Mouse (Mus musculus): ENCODE measurements around the gene Lonp1. TPM values are rescaled to one million over a fixed set of nuclear protein-coding genes. Genes with fewer than 3 reads are reported as not detected.

Lonp1 gene
- polyA plus RNA-seq, 1 experiment from 2014 or later = 66.6 TPM

DNA sequence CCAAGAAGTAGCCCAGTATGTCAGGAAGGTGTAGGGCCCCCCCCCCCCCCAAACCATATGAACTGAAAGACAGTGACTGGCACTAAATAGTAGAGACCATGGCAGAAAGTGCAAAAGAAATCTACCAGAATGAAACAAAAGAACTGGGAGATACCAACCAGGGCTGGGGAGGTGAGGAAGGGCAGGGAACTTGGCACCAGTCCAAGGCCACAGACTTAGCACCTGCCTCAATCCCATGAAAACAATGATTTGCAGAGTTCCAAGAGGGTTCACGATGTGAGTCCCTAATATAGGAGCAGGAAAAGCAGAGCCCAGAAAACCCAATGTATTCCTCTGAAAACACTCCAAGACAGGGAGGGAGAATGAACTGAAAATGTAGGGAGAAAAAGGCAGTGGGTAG is 54.5 kb downstream of the Lonp1 start:
- 84% methylated on average over 1 of the region's 1 CpGs for WGBS
- no peaks in the 10 kb centered on the region for H3K9me3 ChIP-seq (ENCODE audit: control insufficient read depth, low read length)
- no peaks in the 10 kb centered on the region for H3K4me1 ChIP-seq (replicated peaks; ENCODE audit: control insufficient read depth, insufficient read depth, low read length)
- H3K36me3 ChIP-seq (ENCODE audit: control insufficient read depth, insufficient read depth, low read length) = peaks cover 39% of the 10 kb centered on the region
- no peaks in the 10 kb centered on the region for H3K27me3 ChIP-seq (ENCODE audit: control insufficient read depth, insufficient read depth, low read length)
- ATAC-seq (replicated peaks; ENCODE audit: low FRiP score) = no peak
- H3K27ac ChIP-seq (ENCODE audit: low read depth, low read length) = no peak overlapping the region
- no peak overlapping the region for H3K4me3 ChIP-seq (ENCODE audit: low read depth, low read length)
- no peak for DNase-seq (ENCODE audit: low spot score)
- no peak overlapping the region for H3K4me2 ChIP-seq (ENCODE audit: low read depth, low read length, severe bottlenecking)
- H3K9ac ChIP-seq (ENCODE audit: low read length) = no peak overlapping the region

DNA sequence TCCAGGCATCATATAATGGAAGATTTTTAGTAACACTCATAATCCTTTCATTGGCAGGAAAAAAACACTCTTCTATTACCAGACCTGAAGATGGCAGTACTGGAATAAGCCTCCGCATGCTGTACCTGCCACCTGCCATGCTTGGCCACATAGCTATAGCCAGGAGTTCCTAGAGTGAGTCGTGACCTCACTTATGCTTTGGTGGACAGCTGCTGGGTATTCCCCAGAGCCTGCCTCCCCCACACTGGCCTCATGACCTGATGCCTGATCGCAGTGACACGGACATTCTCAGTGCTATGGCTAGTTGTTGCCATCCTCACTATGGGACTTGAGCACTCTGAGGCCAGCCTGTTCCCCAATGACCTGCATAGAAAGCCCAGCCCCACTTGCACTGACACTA is 56.4 kb downstream of the Lonp1 start:
- H3K27me3 ChIP-seq (ENCODE audit: control insufficient read depth, insufficient read depth, low read length) = no peaks in the 10 kb centered on the region
- peaks cover 42% of the 10 kb centered on the region for H3K36me3 ChIP-seq (ENCODE audit: control insufficient read depth, insufficient read depth, low read length)
- H3K4me3 ChIP-seq (ENCODE audit: low read depth, low read length) = no peak overlapping the region
- no peak overlapping the region for H3K27ac ChIP-seq (ENCODE audit: low read depth, low read length)
- DNase-seq (ENCODE audit: low spot score) (no peak), ATAC-seq (replicated peaks; ENCODE audit: low FRiP score) (no peak)
- H3K9me3 ChIP-seq (ENCODE audit: control insufficient read depth, low read length) = no peaks in the 10 kb centered on the region
- H3K9ac ChIP-seq (ENCODE audit: low read length) = no peak overlapping the region
- no peak overlapping the region for H3K4me2 ChIP-seq (ENCODE audit: low read depth, low read length, severe bottlenecking)
- H3K4me1 ChIP-seq (replicated peaks; ENCODE audit: control insufficient read depth, insufficient read depth, low read length) = no peaks in the 10 kb centered on the region
- WGBS = 97% methylated on average over 4 of the region's 4 CpGs

GRCm38 (mm10) chr17:56567370-56567769 is 59.3 kb downstream of the Lonp1 start:
- Histone ChIP-seq H3K27me3 (ENCODE audit: control insufficient read depth, insufficient read depth, low read length) (no peaks in the 10 kb centered on the region), H3K9me3 (ENCODE audit: control insufficient read depth, low read length) (no peaks in the 10 kb centered on the region), H3K27ac (ENCODE audit: low read depth, low read length) (no peak overlapping the region), H3K9ac (ENCODE audit: low read length) (no peak overlapping the region), H3K4me1 (replicated peaks; ENCODE audit: control insufficient read depth, insufficient read depth, low read length) (no peaks in the 10 kb centered on the region), H3K4me3 (ENCODE audit: low read depth, low read length) (no peak overlapping the region), H3K4me2 (ENCODE audit: low read depth, low read length, severe bottlenecking) (no peak overlapping the region), H3K36me3 (ENCODE audit: control insufficient read depth, insufficient read depth, low read length) (peaks cover 47% of the 10 kb centered on the region)
- no peak for ATAC-seq (replicated peaks; ENCODE audit: low FRiP score)
- no peak for DNase-seq (ENCODE audit: low spot score)
- WGBS = 90% methylated on average over 4 of the region's 4 CpGs

DNA sequence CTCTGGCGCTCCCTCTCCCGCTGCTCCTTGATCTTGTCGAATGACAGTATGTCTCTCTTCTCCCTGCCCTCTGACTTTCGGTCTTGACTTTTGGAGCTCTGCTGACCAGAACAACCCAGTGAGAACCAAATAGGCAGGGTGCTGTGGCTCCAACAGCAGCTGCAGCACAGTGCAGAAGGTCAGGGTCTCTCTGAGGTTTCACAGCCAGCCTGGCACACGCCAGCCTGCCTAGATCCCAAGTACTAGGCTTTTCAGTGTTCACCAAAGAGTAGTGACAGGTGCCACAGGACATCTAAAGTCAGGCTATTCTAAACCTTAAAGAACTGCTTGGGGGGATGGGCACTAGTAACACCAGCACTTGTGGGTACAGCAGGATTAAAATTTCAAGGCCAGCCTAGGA is 59.8 kb downstream of the Lonp1 start:
- Histone ChIP-seq H3K27ac (ENCODE audit: low read depth, low read length) (no peak overlapping the region), H3K9ac (ENCODE audit: low read length) (no peak overlapping the region), H3K4me1 (replicated peaks; ENCODE audit: control insufficient read depth, insufficient read depth, low read length) (no peaks in the 10 kb centered on the region), H3K36me3 (ENCODE audit: control insufficient read depth, insufficient read depth, low read length) (peaks cover 50% of the 10 kb centered on the region), H3K4me3 (ENCODE audit: low read depth, low read length) (no peak overlapping the region), H3K9me3 (ENCODE audit: control insufficient read depth, low read length) (no peaks in the 10 kb centered on the region), H3K4me2 (ENCODE audit: low read depth, low read length, severe bottlenecking) (no peak overlapping the region), H3K27me3 (ENCODE audit: control insufficient read depth, insufficient read depth, low read length) (no peaks in the 10 kb centered on the region)
- ATAC-seq (replicated peaks; ENCODE audit: low FRiP score) (no peak), DNase-seq (ENCODE audit: low spot score) (no peak)
- 92% methylated on average over 5 of the region's 5 CpGs for WGBS

GRCm38 (mm10) chr17:56566293-56566692 is 60.4 kb downstream of the Lonp1 start:
- Histone ChIP-seq H3K4me1 (replicated peaks; ENCODE audit: control insufficient read depth, insufficient read depth, low read length) (no peaks in the 10 kb centered on the region), H3K27me3 (ENCODE audit: control insufficient read depth, insufficient read depth, low read length) (no peaks in the 10 kb centered on the region), H3K27ac (ENCODE audit: low read depth, low read length) (no peak overlapping the region), H3K4me3 (ENCODE audit: low read depth, low read length) (no peak overlapping the region), H3K4me2 (ENCODE audit: low read depth, low read length, severe bottlenecking) (no peak overlapping the region), H3K36me3 (ENCODE audit: control insufficient read depth, insufficient read depth, low read length) (peaks cover 52% of the 10 kb centered on the region), H3K9me3 (ENCODE audit: control insufficient read depth, low read length) (no peaks in the 10 kb centered on the region), H3K9ac (ENCODE audit: low read length) (no peak overlapping the region)
- WGBS = 95% methylated on average over 29 of the region's 29 CpGs
- ATAC-seq (replicated peaks; ENCODE audit: low FRiP score) = no peak
- no peak for DNase-seq (ENCODE audit: low spot score)

Other genes starting within 250 kb of the Lonp1 start
- 210 and 218 TPM in 2 replicates for gene Ptprs, start 150.4 kb downstream of the Lonp1 start, polyA plus RNA-seq (2014; fragmentation: Nextera tagmentation; extraction: Ambion mirVana)
- gene Znrf4, start 114.5 kb downstream of the Lonp1 start, polyA plus RNA-seq (2014; fragmentation: Nextera tagmentation; extraction: Ambion mirVana) = not detected in 2 replicates
- 1.1 and 1.3 TPM in 2 replicates for gene Gm20219, start 72.5 kb downstream of the Lonp1 start, polyA plus RNA-seq (2014; fragmentation: Nextera tagmentation; extraction: Ambion mirVana)
- gene Safb2, start 42.3 kb downstream of the Lonp1 start, polyA plus RNA-seq (2014; fragmentation: Nextera tagmentation; extraction: Ambion mirVana) = 74.7 and 75.0 TPM in 2 replicates
- gene Safb, start 42.1 kb downstream of the Lonp1 start, polyA plus RNA-seq (2014; fragmentation: Nextera tagmentation; extraction: Ambion mirVana) = 145 and 154 TPM in 2 replicates
- 171 and 183 TPM in 2 replicates for gene 2410015M20Rik, start 17.1 kb downstream of the Lonp1 start, polyA plus RNA-seq (2014; fragmentation: Nextera tagmentation; extraction: Ambion mirVana)
- gene Rpl36, start 13.5 kb downstream of the Lonp1 start, polyA plus RNA-seq (2014; fragmentation: Nextera tagmentation; extraction: Ambion mirVana) = 1,269 and 1,280 TPM in 2 replicates
- gene Catsperd, start 1.3 kb upstream of the Lonp1 start, polyA plus RNA-seq (2014; fragmentation: Nextera tagmentation; extraction: Ambion mirVana) = 0.51 TPM in 2 replicates
- gene Ranbp3, start 46.4 kb upstream of the Lonp1 start, polyA plus RNA-seq (2014; fragmentation: Nextera tagmentation; extraction: Ambion mirVana) = 132 and 139 TPM in 2 replicates
- gene Ndufa11, start 90.9 kb upstream of the Lonp1 start, polyA plus RNA-seq (2014; fragmentation: Nextera tagmentation; extraction: Ambion mirVana) = 292 and 332 TPM in 2 replicates
- gene Vmac, start 91.1 kb upstream of the Lonp1 start, polyA plus RNA-seq (2014; fragmentation: Nextera tagmentation; extraction: Ambion mirVana) = 14.1 and 21.4 TPM in 2 replicates
- 5.0 and 5.5 TPM in 2 replicates for gene Nrtn, start 130.6 kb upstream of the Lonp1 start, polyA plus RNA-seq (2014; fragmentation: Nextera tagmentation; extraction: Ambion mirVana)
- gene Dus3l, start 137.9 kb upstream of the Lonp1 start, polyA plus RNA-seq (2014; fragmentation: Nextera tagmentation; extraction: Ambion mirVana) = 40.4 and 43.1 TPM in 2 replicates
- gene Prr22, start 143.4 kb upstream of the Lonp1 start, polyA plus RNA-seq (2014; fragmentation: Nextera tagmentation; extraction: Ambion mirVana) = 1.3 and 1.8 TPM in 2 replicates
- 10.9 and 11.1 TPM in 2 replicates for gene Rfx2, start 204.1 kb upstream of the Lonp1 start, polyA plus RNA-seq (2014; fragmentation: Nextera tagmentation; extraction: Ambion mirVana)
- gene Acsbg2, start 247.6 kb upstream of the Lonp1 start, polyA plus RNA-seq (2014; fragmentation: Nextera tagmentation; extraction: Ambion mirVana) = not detected in 2 replicates
- gene 1700061G19Rik, start 248.6 kb upstream of the Lonp1 start, polyA plus RNA-seq (2014; fragmentation: Nextera tagmentation; extraction: Ambion mirVana) = 0.53 and 0.57 TPM in 2 replicates